Mouse (Mus musculus) layer of hippocampus, postnatal 25 days (tissue): ENCODE data around the gene Arxes2. TPM values are rescaled to one million over a fixed set of nuclear protein-coding genes. Genes with fewer than 3 reads are reported as not detected.

Experiments used
- DNase-seq, 2 experiments: peaks; one replicate each; pipeline ENCODE4 v3.0.0; 2022; ENCODE audit warnings: mixed read lengths in 2 of 2, low spot score in 1 of 2; ENCODE audit errors: extremely low spot score in 1 of 2
- total RNA-seq, 2 experiments: library from RNA; stranded (reverse); gene quantifications; 2 replicates each; pipeline ENCODE4 v1.2.3; 2021

Arxes2 gene
- total RNA-seq, 2 experiments from 2014 or later: 64.8 to 76.9 TPM

- peak; percentile 19 to 44 for DNase-seq
These were observed 39.5 kb downstream of the Arxes2 start, which contains the start of gene Arxes1 for GRCm38 (mm10) chrX:136032799-136033763. Gene Arxes1, plus strand, starts transcription at chrX:136033367.

- no peak for DNase-seq
These were observed 50.1 kb downstream of the Arxes2 start for GRCm38 (mm10) chrX:136043726-136044125.

Other genes starting within 250 kb of the Arxes2 start
- gene Bhlhb9, start 196.2 kb upstream of the Arxes2 start, total RNA-seq: 10 to 100 TPM; 63.7 to 65.2 TPM
- 100 to 1,000 TPM; 145 to 157 TPM for gene Gprasp2, start 154.8 kb upstream of the Arxes2 start, total RNA-seq
- gene Arxes1, start 39.5 kb downstream of the Arxes2 start, total RNA-seq: 10 to 100 TPM; 40.7 to 46.9 TPM
- 100 to 1,000 TPM; 365 to 377 TPM for gene Bex2, start 74.4 kb downstream of the Arxes2 start, total RNA-seq
- gene Nxf3, start 91.4 kb downstream of the Arxes2 start, total RNA-seq: not detected
- gene Bex4, start 145.2 kb downstream of the Arxes2 start, total RNA-seq: 10 to 100 TPM; 21.0 to 22.0 TPM
- 10 to 100 TPM; 36.6 to 42.7 TPM for gene Tceal8, start 178.5 kb downstream of the Arxes2 start, total RNA-seq
- gene Tceal5, start 210.1 kb downstream of the Arxes2 start, total RNA-seq: 100 to 1,000 TPM; 121 to 151 TPM
- 1 to 10 TPM in 1 of 2 experiments, under 1 TPM in 1; 0.70 to 1.4 TPM for gene Tceal7, start 221.0 kb downstream of the Arxes2 start, total RNA-seq
- gene Bex1, start 221.7 kb downstream of the Arxes2 start, total RNA-seq: 10 to 100 TPM; 64.9 to 73.4 TPM